Mouse (Mus musculus) heart, adult 2 months (tissue): ENCODE data around the gene Ankdd1a. TPM values are rescaled to one million over a fixed set of nuclear protein-coding genes. Genes with fewer than 3 reads are reported as not detected.

Experiments used
- DNase-seq, 2 experiments: peaks; one replicate each; pipeline ENCODE4 v3.0.0; 2021
- H3K27ac ChIP-seq: fragments of 200-600 bp; 2 replicates; pipeline ENCODE4 v1.8.1; 2022
- H3K27me3 ChIP-seq: fragments of 200-500 bp; 2 replicates; pipeline ENCODE4 v1.6.1; 2012; ENCODE audit warnings: mild to moderate bottlenecking, low read length, inconsistent platforms, mixed read lengths; ENCODE audit not compliant: control insufficient read depth, insufficient read depth
- H3K36me3 ChIP-seq: fragments of 200-500 bp; 2 replicates; pipeline ENCODE4 v1.6.1; 2012; ENCODE audit warnings: low read length, inconsistent platforms; ENCODE audit not compliant: control insufficient read depth, insufficient read depth
- H3K4me1 ChIP-seq: fragments of 200-500 bp; 2 replicates; pipeline ENCODE4 v1.6.1; 2011; ENCODE audit warnings: low read length; ENCODE audit not compliant: control insufficient read depth, insufficient read depth
- H3K4me3 ChIP-seq: fragments of 200-600 bp; 2 replicates; pipeline ENCODE4 v1.8.1; 2022
- H3K79me2 ChIP-seq: fragments of 200-500 bp; replicated peaks from 2 replicates; pipeline ENCODE4 v1.6.1; 2012; ENCODE audit warnings: mild to moderate bottlenecking, inconsistent platforms, low read length, moderate library complexity, mixed read lengths; ENCODE audit not compliant: control insufficient read depth, insufficient read depth
- H3K9ac ChIP-seq: fragments of 200-500 bp; 2 replicates; pipeline ENCODE4 v1.6.1; 2012; ENCODE audit warnings: low read depth, mild to moderate bottlenecking, control low read depth, inconsistent platforms, low read length, mixed read lengths
- CTCF ChIP-seq: fragments of 200-600 bp; IDR thresholded peaks from 2 replicates; pipeline ENCODE4 v1.8.1; 2022; ENCODE audit warnings: antibody characterized with exemption, mild to moderate bottlenecking, moderate library complexity
- EP300 ChIP-seq: fragments of 200-500 bp; IDR thresholded peaks from 2 replicates; pipeline ENCODE4 v1.6.1; 2011; ENCODE audit warnings: low read depth, low read length, control low read depth; ENCODE audit not compliant: insufficient read depth
- POLR2A ChIP-seq: fragments of 200-500 bp; IDR thresholded peaks from 2 replicates; pipeline ENCODE4 v1.6.1; 2011; ENCODE audit warnings: mild to moderate bottlenecking, low read depth, low read length, control low read depth; ENCODE audit not compliant: insufficient read depth
- WGBS: fragments of 180-500 bp; shearing (Covaris S2); methylation state at CpG from one replicate; pipeline ENCODE4 v1.1.7; 2018; 5-methylcytosine and 5-hydroxymethylcytosine counted together
- intact Hi-C: fragments of 180-260 bp; cut with DNase I; formaldehyde crosslinking; loops from one replicate; pipeline ENCODE4 v1.15.1; 2025
- polyA plus RNA-seq: library from polyadenylated mRNA; depleted of rRNA; stranded (reverse); fragments of >200 nt; gene quantifications from 2 replicates; pipeline ENCODE4 v1.2.3, GENCODE M21; 2012
- total RNA-seq, 2 experiments: library from RNA; stranded (reverse); gene quantifications; 2 replicates each; pipeline ENCODE4 v1.2.3; 2021

Ankdd1a gene
- total and polyA plus RNA-seq, 3 experiments = not detected

GRCm38 (mm10) chr9:65548311-65548710, 28.3 kb upstream of the Ankdd1a start:
- Histone ChIP-seq H3K79me2 (no peaks in the 10 kb centered on the region), H3K9ac (no peak overlapping the region), H3K4me3 (no peak overlapping the region), H3K27ac (no peak overlapping the region), H3K36me3 (no peaks in the 10 kb centered on the region; the same call in 1 of the 2 replicates), H3K4me1 (peaks cover 44% of the 10 kb centered on the region), H3K27me3 (no peaks in the 10 kb centered on the region)
- 75% methylated on average over 8 of the region's 8 CpGs for WGBS
- TF ChIP-seq POLR2A = no peak
- intact Hi-C loops = no loop called here
- DNase-seq = no peak

DNA sequence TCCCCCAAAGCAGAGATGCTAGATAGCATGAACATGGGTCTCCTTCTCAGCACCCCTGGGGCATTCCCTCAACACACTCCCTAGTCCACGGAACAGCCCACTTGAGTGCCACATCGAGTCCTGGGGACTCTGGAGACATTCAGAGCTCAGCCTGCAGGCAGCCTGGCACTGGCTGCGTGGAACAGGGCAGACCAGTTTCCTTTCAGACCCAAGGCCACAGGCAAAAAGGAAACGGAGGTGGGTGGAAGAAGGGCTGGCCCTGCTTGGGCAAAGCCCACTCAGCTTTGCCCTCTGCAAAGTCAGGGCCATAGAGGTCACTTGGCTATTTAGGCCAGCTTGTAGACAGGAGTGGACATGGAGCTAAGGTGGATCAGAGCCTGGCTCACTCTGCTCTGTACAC, 27.9 kb upstream of the Ankdd1a start:
- H3K36me3 ChIP-seq = no peaks in the 10 kb centered on the region; the same call in 1 of the 2 replicates
- H3K4me1 ChIP-seq = peaks cover 44% of the 10 kb centered on the region
- no peak overlapping the region for H3K27ac ChIP-seq
- no peak for DNase-seq
- H3K9ac ChIP-seq = no peak overlapping the region
- H3K4me3 ChIP-seq = no peak overlapping the region
- TF ChIP-seq CTCF (no peak), POLR2A (no peak), EP300 (no peak)
- 57% methylated on average over 4 of the region's 4 CpGs for WGBS
- intact Hi-C loops = loop anchor here (2.0 kb wide), 1 partner anchor 21 kb away; no protein-coding TSS in a partner anchor
- no peaks in the 10 kb centered on the region for H3K79me2 ChIP-seq
- H3K27me3 ChIP-seq = no peaks in the 10 kb centered on the region

DNA sequence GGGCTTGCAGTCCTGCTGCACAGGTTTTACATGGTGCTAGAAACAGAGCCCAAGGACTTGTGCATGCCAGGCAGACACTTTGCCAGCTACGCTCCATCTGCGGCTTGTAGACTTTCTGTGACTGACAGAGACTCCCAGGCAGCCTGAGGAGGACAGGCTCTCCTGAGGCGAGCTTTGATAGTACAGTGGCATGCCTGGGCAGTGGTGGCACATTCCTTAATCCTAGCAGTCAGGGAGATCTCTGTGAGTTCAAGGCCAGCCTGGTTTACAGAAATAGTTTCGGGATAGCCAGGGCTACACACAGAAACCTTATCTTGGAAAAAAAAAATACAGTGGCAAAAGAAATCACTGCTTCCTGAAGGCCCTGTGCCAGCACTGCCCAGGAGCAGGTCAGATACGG, 27.1 kb upstream of the Ankdd1a start:
- Histone ChIP-seq H3K9ac (no peak overlapping the region), H3K4me3 (no peak overlapping the region), H3K4me1 (peaks cover 42% of the 10 kb centered on the region), H3K27me3 (no peaks in the 10 kb centered on the region), H3K27ac (no peak overlapping the region; the same call in 1 of the 2 replicates), H3K36me3 (no peaks in the 10 kb centered on the region; the same call in 1 of the 2 replicates), H3K79me2 (no peaks in the 10 kb centered on the region)
- TF ChIP-seq EP300 = no peak
- TF ChIP-seq CTCF = no peak
- no peak for TF ChIP-seq POLR2A
- intact Hi-C loops = loop anchor here (2.0 kb wide), 1 partner anchor 20 kb away; no protein-coding TSS in a partner anchor
- 76% methylated on average over 5 of the region's 5 CpGs for whole genome bisulfite sequencing
- no peak for DNase-seq

DNA sequence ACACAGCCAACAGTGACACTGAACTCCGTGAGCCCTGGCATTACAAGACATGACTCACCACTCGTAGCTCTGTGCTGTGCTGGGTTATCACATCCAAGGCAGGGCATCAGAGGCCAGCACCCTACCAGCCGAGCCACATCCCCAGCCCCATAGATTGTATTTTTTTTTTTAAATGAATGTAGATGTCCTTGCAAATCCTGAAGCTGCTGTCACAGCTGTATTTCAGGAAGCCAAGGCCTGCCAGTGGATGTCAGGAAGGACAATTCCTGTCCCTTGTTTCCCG, 26.4 kb upstream of the Ankdd1a start:
- no peak overlapping the region for H3K4me3 ChIP-seq
- intact Hi-C loops = loop anchor here (2.0 kb wide), 1 partner anchor 20 kb away; no protein-coding TSS in a partner anchor
- peak overlapping the region; percentile 45 for H3K27ac ChIP-seq
- no peaks in the 10 kb centered on the region for H3K79me2 ChIP-seq
- DNase-seq = no peak
- no peaks in the 10 kb centered on the region for H3K27me3 ChIP-seq
- H3K4me1 ChIP-seq = peaks cover 42% of the 10 kb centered on the region
- H3K36me3 ChIP-seq = no peaks in the 10 kb centered on the region
- TF ChIP-seq CTCF = no peak
- TF ChIP-seq EP300 = no peak
- no peak overlapping the region for H3K9ac ChIP-seq
- 26% methylated on average over 4 of the region's 4 CpGs for WGBS

GRCm38 (mm10) chr9:65545635-65546412, 25.8 kb upstream of the Ankdd1a start:
- Histone ChIP-seq H3K36me3 (no peaks in the 10 kb centered on the region), H3K9ac (no peak overlapping the region), H3K79me2 (no peaks in the 10 kb centered on the region), H3K4me1 (peaks cover 38% of the 10 kb centered on the region), H3K27ac (peak overlapping the region; percentile 45), H3K4me3 (no peak overlapping the region), H3K27me3 (no peaks in the 10 kb centered on the region)
- intact Hi-C loops = loop anchor here (2.0 kb wide), 1 partner anchor 19 kb away; no protein-coding TSS in a partner anchor
- WGBS = 54% methylated on average over 10 of the region's 10 CpGs
- DNase-seq = peak in 1 of 2 experiments; percentile 45
- TF ChIP-seq CTCF (no peak), POLR2A (no peak), EP300 (0 out of 2 replicates have a peak, but pooled peaks have one; percentile 18)

DNA sequence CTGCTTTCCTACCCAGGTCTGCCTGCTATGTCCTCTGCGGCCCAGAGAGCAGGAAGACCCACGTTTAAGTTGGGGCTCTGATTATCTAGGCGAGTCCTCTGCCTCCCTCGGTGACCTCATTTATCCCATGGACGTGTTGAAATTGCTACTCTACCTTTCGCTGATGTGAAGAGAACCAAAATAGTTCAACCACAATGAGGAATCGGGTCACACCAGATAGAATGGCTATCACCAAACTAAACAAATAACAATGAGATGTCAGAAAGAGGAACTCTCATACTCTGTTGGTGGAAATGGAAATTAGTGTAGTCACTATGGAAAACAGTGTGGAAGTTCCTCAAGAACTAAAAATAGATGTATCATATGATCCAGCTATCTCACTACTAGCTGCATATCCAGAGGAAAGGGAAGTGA, 22.1 kb upstream of the Ankdd1a start:
- TF ChIP-seq POLR2A (no peak), EP300 (no peak), CTCF (no peak)
- WGBS = 12% methylated on average over 7 of the region's 7 CpGs
- Histone ChIP-seq H3K27me3 (no peaks in the 10 kb centered on the region), H3K4me1 (peaks cover 21% of the 10 kb centered on the region), H3K9ac (no peak overlapping the region), H3K36me3 (no peaks in the 10 kb centered on the region), H3K4me3 (no peak overlapping the region), H3K79me2 (no peaks in the 10 kb centered on the region), H3K27ac (peak overlapping the region; percentile 55)
- intact Hi-C loops = no loop called here
- DNase-seq = no peak
